Mouse (Mus musculus): Measurements from ENCODE around the gene Dact3. TPM values are rescaled to one million over a fixed set of nuclear protein-coding genes. Genes with fewer than 3 reads are reported as not detected.
A peak's percentile ranks its signal among the peaks of the same experiment; 100 is the strongest.

The Dact3 gene
- total RNA-seq, 2 experiments from 2014 or later = 18.6 to 19.0 TPM

GRCm38 (mm10) chr7:16928341-16928740, 53.2 kb downstream of the Dact3 start:
- intact Hi-C loops (cut with DNase I) = no loop called here
- DNase-seq = no peak

DNA sequence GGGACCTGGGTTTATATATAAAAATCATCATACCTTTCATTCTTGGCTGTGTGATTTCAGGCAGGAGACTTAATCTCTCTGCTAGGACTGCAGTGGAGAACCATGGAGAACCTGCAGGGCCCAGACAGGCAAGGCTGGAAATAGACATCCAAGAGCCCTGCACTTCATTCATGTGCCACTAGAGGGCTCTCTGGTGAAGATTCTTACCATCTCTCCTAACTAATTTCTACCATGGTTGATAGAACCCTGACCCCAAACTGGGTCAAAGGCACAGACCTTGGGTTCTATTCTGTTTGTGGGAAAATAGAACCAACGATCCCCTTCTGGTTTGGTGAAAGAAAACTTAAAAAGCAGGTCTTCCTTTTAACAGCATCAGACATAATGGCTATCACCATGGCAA, 55.7 kb downstream of the Dact3 start:
- intact Hi-C loops (cut with DNase I) = loop anchor here (1.0 to 5.0 kb wide), 3 partner anchors 20 to 136 kb away; no protein-coding TSS in a partner anchor
- peak; percentile 72 to 80 for DNase-seq

DNA sequence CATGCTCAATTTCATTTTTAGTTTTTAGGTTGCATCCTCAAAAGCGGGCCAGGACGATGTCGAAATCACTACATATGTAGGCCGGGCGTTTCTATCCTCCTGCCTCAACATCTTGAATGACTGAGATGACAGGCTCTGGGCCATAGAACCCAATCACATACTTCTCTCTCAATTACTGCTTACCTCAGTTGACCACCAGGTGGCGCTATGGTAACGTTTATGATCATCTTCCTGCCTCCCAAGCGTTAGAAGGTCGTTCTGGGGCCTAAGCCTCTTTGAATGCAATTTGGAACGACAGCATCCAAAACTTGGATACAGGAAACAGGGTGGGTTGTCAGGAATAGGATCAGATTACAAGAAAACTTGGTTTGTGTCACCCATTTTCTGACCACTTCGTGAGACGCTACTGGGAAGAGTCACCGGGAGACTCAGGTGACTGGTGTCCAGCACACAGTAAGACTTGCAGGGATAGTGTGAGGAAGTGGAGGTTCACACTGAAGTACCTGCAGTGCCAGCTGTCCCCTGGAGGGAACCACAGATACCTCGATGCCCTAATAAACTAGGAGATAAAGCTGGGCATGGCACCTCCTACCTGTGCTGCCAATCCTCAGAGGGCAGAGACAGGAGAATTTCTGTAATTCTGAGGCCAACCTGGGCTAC, 57.0 kb downstream of the Dact3 start:
- peak; percentile 82 to 89 for DNase-seq
- intact Hi-C loops (cut with DNase I) = loop anchor here (1.0 to 5.0 kb wide), 5 partner anchors 14 to 135 kb away; no protein-coding TSS in a partner anchor

- DNase-seq = peak in 1 of 2 experiments; percentile 68
- intact Hi-C loops (cut with DNase I) = loop anchor here (1.0 to 5.0 kb wide), 3 partner anchors 13 to 119 kb away; no protein-coding TSS in a partner anchor
Measured at GRCm38 (mm10) chr7:16932704-16933577, 57.8 kb downstream of the Dact3 start.

Other genes starting within 250 kb of the Dact3 start
- gene Ceacam15, start 199.6 kb upstream of the Dact3 start, total RNA-seq (2021) = not detected
- not detected for gene Ceacam9, start 153.4 kb upstream of the Dact3 start, total RNA-seq (2021)
- gene Ap2s1, start 136.9 kb upstream of the Dact3 start, total RNA-seq (2021) = 100 to 1,000 TPM in 1 of 2 experiments, 10 to 100 TPM in 1; 89.4 to 102 TPM
- 10 to 100 TPM; 26.5 to 35.4 TPM for gene Slc1a5, start 94.0 kb upstream of the Dact3 start, total RNA-seq (2021)
- 10 to 100 TPM; 65.3 to 69.1 TPM for gene Strn4, start 59.4 kb upstream of the Dact3 start, total RNA-seq (2021)
- 10 to 100 TPM; 42.8 to 45.5 TPM for gene Fkrp, start 58.6 kb upstream of the Dact3 start, total RNA-seq (2021)
- gene Prkd2, start 32.4 kb upstream of the Dact3 start, total RNA-seq (2021) = 10 to 100 TPM; 35.3 to 35.9 TPM
- under 1 TPM; 0.81 to 0.98 TPM for gene Gng8, start 16.5 kb downstream of the Dact3 start, total RNA-seq (2021)
- 1 to 10 TPM; 1.4 to 1.6 TPM for gene Ptgir, start 31.2 kb downstream of the Dact3 start, total RNA-seq (2021)
- 100 to 1,000 TPM; 228 to 250 TPM for gene Calm3, start 48.8 kb downstream of the Dact3 start, total RNA-seq (2021)
- gene Pnmal2, start 69.4 kb downstream of the Dact3 start, total RNA-seq (2021) = 1 to 10 TPM; 3.6 to 4.0 TPM
- gene Pnmal1, start 84.4 kb downstream of the Dact3 start, total RNA-seq (2021) = not detected
- under 1 TPM; 0.07 TPM for gene Gm42372, start 107.8 kb downstream of the Dact3 start, total RNA-seq (2021)
- gene Ccdc8, start 117.4 kb downstream of the Dact3 start, total RNA-seq (2021) = 10 to 100 TPM in 1 of 2 experiments, 1 to 10 TPM in 1; 9.8 to 10.3 TPM
- gene Ppp5c, start 152.6 kb downstream of the Dact3 start, total RNA-seq (2021) = 100 to 1,000 TPM; 101 to 108 TPM
- 1 to 10 TPM; 4.9 to 5.4 TPM for gene Hif3a, start 187.1 kb downstream of the Dact3 start, total RNA-seq (2021)
- under 1 TPM; 0.05 TPM for gene Psg16, start 198.7 kb downstream of the Dact3 start, total RNA-seq (2021)